Mouse (Mus musculus) left cerebral cortex, postnatal 25 days (tissue): ENCODE data around the gene Gm7173. TPM values are rescaled to one million over a fixed set of nuclear protein-coding genes. Genes with fewer than 3 reads are reported as not detected.

Experiments used
- DNase-seq, 2 experiments: peaks; one replicate each; pipeline ENCODE4 v3.0.0; 2022; ENCODE audit warnings: low spot score in 2 of 2, mixed read lengths in 1 of 2
- intact Hi-C: fragments of 180-260 bp; cut with DNase I; formaldehyde crosslinking; loops from one replicate; pipeline ENCODE4 v1.15.1; 2025
- total RNA-seq, 2 experiments: library from RNA; stranded (reverse); gene quantifications; 2 replicates each; pipeline ENCODE4 v1.2.3; 2021

Gm7173 gene
- total RNA-seq = 1 to 10 TPM in 1 of 2 experiments, under 1 TPM in 1; 0.80 to 1.5 TPM

GRCm38 (mm10) chrX:79516977-79517645, at the start of gene Gm7173:
Gm7173 (minus strand) TSS chrX:79517285.
- DNase-seq = peak; percentile 33 to 38
- intact Hi-C loops = no loop called here

DNA sequence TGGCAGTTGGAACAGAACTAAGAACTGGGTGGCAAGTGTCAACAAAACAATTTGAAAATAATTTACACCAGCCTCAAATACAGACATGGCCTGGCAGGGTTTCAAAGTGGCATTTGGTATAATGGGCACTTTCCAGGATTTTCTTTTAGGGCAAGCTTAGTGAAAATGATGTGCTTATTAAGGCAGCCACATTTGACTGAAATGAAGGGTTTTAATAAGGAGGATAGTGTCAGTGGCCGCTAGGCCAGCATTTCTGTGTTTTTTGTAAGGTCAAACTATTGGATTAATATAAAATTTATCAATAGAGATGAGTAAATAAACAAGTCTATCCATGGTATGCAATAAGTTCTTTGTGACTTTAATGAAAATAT, 546 bp upstream of the Gm7173 start:
- no peak for DNase-seq
- intact Hi-C loops = no loop called here

- no peak for DNase-seq
- intact Hi-C loops = no loop called here
Measured at GRCm38 (mm10) chrX:79316790-79317189, 200.3 kb downstream of the Gm7173 start.

Other genes starting within 250 kb of the Gm7173 start
- under 1 TPM; 0.57 to 0.76 TPM for gene Mageb16, start 154.2 kb upstream of the Gm7173 start, total RNA-seq